Mouse (Mus musculus): Measurements from ENCODE around the gene BC051019. TPM values are rescaled to one million over a fixed set of nuclear protein-coding genes. Genes with fewer than 3 reads are reported as not detected.

The BC051019 gene
- polyA plus RNA-seq, 1 experiment from 2014 or later: not detected

GRCm38 (mm10) chr7:109751427-109752007 is 27.9 kb upstream of the BC051019 start:
- Histone ChIP-seq H3K9me3 (replicated peaks; ENCODE audit: control insufficient read depth, low read length) (no peaks in the 10 kb centered on the region), H3K4me3 (ENCODE audit: low read depth, low read length) (peak overlapping the region; percentile 82), H3K4me2 (peak overlapping the region; percentile 87), H3K36me3 (ENCODE audit: control insufficient read depth, insufficient read depth, low read length) (no peaks in the 10 kb centered on the region; the same call in 1 of the 2 replicates), H3K27ac (ENCODE audit: low read depth, low read length) (peak overlapping the region; percentile 70), H3K9ac (ENCODE audit: low read depth, low read length) (peak overlapping the region; percentile 90), H3K27me3 (ENCODE audit: control insufficient read depth, insufficient read depth, low read length) (no peaks in the 10 kb centered on the region), H3K4me1 (ENCODE audit: control insufficient read depth, insufficient read depth, low read length) (0 out of 2 replicates have a peak, but pooled peaks cover 6% of the 10 kb centered on the region)
- WGBS (ENCODE audit: insufficient replicate concordance): 3% methylated on average over 13 of the region's 13 CpGs
- ATAC-seq (replicated peaks; ENCODE audit: insufficient number of reproducible peaks, low FRiP score, low TSS enrichment): no peak

- Histone ChIP-seq H3K4me3 (ENCODE audit: low read depth, low read length) (no peak overlapping the region), H3K27ac (ENCODE audit: low read depth, low read length) (no peak overlapping the region), H3K27me3 (ENCODE audit: control insufficient read depth, insufficient read depth, low read length) (no peaks in the 10 kb centered on the region), H3K4me1 (ENCODE audit: control insufficient read depth, insufficient read depth, low read length) (0 out of 2 replicates have a peak, but pooled peaks cover 5% of the 10 kb centered on the region), H3K9ac (ENCODE audit: low read depth, low read length) (no peak overlapping the region), H3K9me3 (replicated peaks; ENCODE audit: control insufficient read depth, low read length) (no peaks in the 10 kb centered on the region), H3K4me2 (no peak overlapping the region), H3K36me3 (ENCODE audit: control insufficient read depth, insufficient read depth, low read length) (peaks cover 7% of the 10 kb centered on the region)
- no peak for ATAC-seq (replicated peaks; ENCODE audit: insufficient number of reproducible peaks, low FRiP score, low TSS enrichment)
- WGBS (ENCODE audit: insufficient replicate concordance): 50% methylated on average over 1 of the region's 1 CpGs
Observed at GRCm38 (mm10) chr7:109747747-109748146, 24.1 kb upstream of the BC051019 start.

GRCm38 (mm10) chr7:109741703-109742102 is 18.1 kb upstream of the BC051019 start:
- ATAC-seq (replicated peaks; ENCODE audit: insufficient number of reproducible peaks, low FRiP score, low TSS enrichment): no peak
- Histone ChIP-seq H3K36me3 (ENCODE audit: control insufficient read depth, insufficient read depth, low read length) (peaks cover 7% of the 10 kb centered on the region), H3K4me3 (ENCODE audit: low read depth, low read length) (no peak overlapping the region), H3K9ac (ENCODE audit: low read depth, low read length) (no peak overlapping the region), H3K9me3 (replicated peaks; ENCODE audit: control insufficient read depth, low read length) (no peaks in the 10 kb centered on the region), H3K27ac (ENCODE audit: low read depth, low read length) (no peak overlapping the region), H3K4me2 (no peak overlapping the region), H3K4me1 (ENCODE audit: control insufficient read depth, insufficient read depth, low read length) (no peaks in the 10 kb centered on the region), H3K27me3 (ENCODE audit: control insufficient read depth, insufficient read depth, low read length) (no peaks in the 10 kb centered on the region)
- WGBS (ENCODE audit: insufficient replicate concordance): 90% methylated on average over 4 of the region's 4 CpGs

GRCm38 (mm10) chr7:109741060-109741459 is 17.4 kb upstream of the BC051019 start:
- Histone ChIP-seq H3K4me2 (no peak overlapping the region), H3K9me3 (replicated peaks; ENCODE audit: control insufficient read depth, low read length) (no peaks in the 10 kb centered on the region), H3K4me3 (ENCODE audit: low read depth, low read length) (no peak overlapping the region), H3K27ac (ENCODE audit: low read depth, low read length) (no peak overlapping the region), H3K36me3 (ENCODE audit: control insufficient read depth, insufficient read depth, low read length) (peaks cover 7% of the 10 kb centered on the region), H3K27me3 (ENCODE audit: control insufficient read depth, insufficient read depth, low read length) (no peaks in the 10 kb centered on the region), H3K9ac (ENCODE audit: low read depth, low read length) (no peak overlapping the region), H3K4me1 (ENCODE audit: control insufficient read depth, insufficient read depth, low read length) (no peaks in the 10 kb centered on the region)
- no peak for ATAC-seq (replicated peaks; ENCODE audit: insufficient number of reproducible peaks, low FRiP score, low TSS enrichment)
- WGBS (ENCODE audit: insufficient replicate concordance): 91% methylated on average over 1 of the region's 1 CpGs

GRCm38 (mm10) chr7:109739822-109740370 is 16.2 kb upstream of the BC051019 start:
- H3K9ac ChIP-seq (ENCODE audit: low read depth, low read length): no peak overlapping the region
- H3K36me3 ChIP-seq (ENCODE audit: control insufficient read depth, insufficient read depth, low read length): peaks cover 3% of the 10 kb centered on the region
- no peaks in the 10 kb centered on the region for H3K9me3 ChIP-seq (replicated peaks; ENCODE audit: control insufficient read depth, low read length)
- H3K4me2 ChIP-seq: no peak overlapping the region
- no peak for ATAC-seq (replicated peaks; ENCODE audit: insufficient number of reproducible peaks, low FRiP score, low TSS enrichment)
- H3K4me3 ChIP-seq (ENCODE audit: low read depth, low read length): no peak overlapping the region
- WGBS (ENCODE audit: insufficient replicate concordance): 72% methylated on average over 5 of the region's 5 CpGs
- H3K4me1 ChIP-seq (ENCODE audit: control insufficient read depth, insufficient read depth, low read length): no peaks in the 10 kb centered on the region
- no peaks in the 10 kb centered on the region for H3K27me3 ChIP-seq (ENCODE audit: control insufficient read depth, insufficient read depth, low read length)
- H3K27ac ChIP-seq (ENCODE audit: low read depth, low read length): no peak overlapping the region

- Histone ChIP-seq H3K27me3 (ENCODE audit: control insufficient read depth, insufficient read depth, low read length) (no peaks in the 10 kb centered on the region), H3K4me1 (ENCODE audit: control insufficient read depth, insufficient read depth, low read length) (no peaks in the 10 kb centered on the region), H3K9me3 (replicated peaks; ENCODE audit: control insufficient read depth, low read length) (no peaks in the 10 kb centered on the region), H3K36me3 (ENCODE audit: control insufficient read depth, insufficient read depth, low read length) (no peaks in the 10 kb centered on the region), H3K9ac (ENCODE audit: low read depth, low read length) (no peak overlapping the region), H3K27ac (ENCODE audit: low read depth, low read length) (no peak overlapping the region), H3K4me2 (no peak overlapping the region), H3K4me3 (ENCODE audit: low read depth, low read length) (no peak overlapping the region)
- 81% methylated on average over 4 of the region's 4 CpGs for WGBS (ENCODE audit: insufficient replicate concordance)
- ATAC-seq (replicated peaks; ENCODE audit: insufficient number of reproducible peaks, low FRiP score, low TSS enrichment): no peak
Observed at GRCm38 (mm10) chr7:109734806-109735205, 11.2 kb upstream of the BC051019 start.

GRCm38 (mm10) chr7:109731626-109732025 is 8.0 kb upstream of the BC051019 start, which contains the start of gene Ascl3:
Gene Ascl3, minus strand, starts transcription at chr7:109731726.
- Histone ChIP-seq H3K27me3 (ENCODE audit: control insufficient read depth, insufficient read depth, low read length) (no peaks in the 10 kb centered on the region), H3K4me1 (ENCODE audit: control insufficient read depth, insufficient read depth, low read length) (no peaks in the 10 kb centered on the region), H3K4me3 (ENCODE audit: low read depth, low read length) (no peak within 1 kb of the TSS), H3K9me3 (replicated peaks; ENCODE audit: control insufficient read depth, low read length) (no peaks in the 10 kb centered on the region), H3K36me3 (ENCODE audit: control insufficient read depth, insufficient read depth, low read length) (no peaks in the 10 kb centered on the region), H3K4me2 (no peak within 1 kb of the TSS), H3K27ac (ENCODE audit: low read depth, low read length) (no peak within 1 kb of the TSS), H3K9ac (ENCODE audit: low read depth, low read length) (no peak within 1 kb of the TSS)
- no peak for ATAC-seq (replicated peaks; ENCODE audit: insufficient number of reproducible peaks, low FRiP score, low TSS enrichment)
- WGBS (ENCODE audit: insufficient replicate concordance): 88% methylated on average over 5 of the region's 5 CpGs

GRCm38 (mm10) chr7:109723114-109723513 is 536 bp downstream of the BC051019 start:
- Histone ChIP-seq H3K4me2 (no peak overlapping the region), H3K27me3 (ENCODE audit: control insufficient read depth, insufficient read depth, low read length) (no peaks in the 10 kb centered on the region), H3K4me1 (ENCODE audit: control insufficient read depth, insufficient read depth, low read length) (no peaks in the 10 kb centered on the region), H3K9ac (ENCODE audit: low read depth, low read length) (no peak overlapping the region), H3K36me3 (ENCODE audit: control insufficient read depth, insufficient read depth, low read length) (no peaks in the 10 kb centered on the region), H3K9me3 (replicated peaks; ENCODE audit: control insufficient read depth, low read length) (0 out of 2 replicates have a peak, but pooled peaks cover 2% of the 10 kb centered on the region), H3K4me3 (ENCODE audit: low read depth, low read length) (no peak overlapping the region), H3K27ac (ENCODE audit: low read depth, low read length) (no peak overlapping the region)
- WGBS (ENCODE audit: insufficient replicate concordance): 92% methylated on average over 8 of the region's 8 CpGs
- no peak for ATAC-seq (replicated peaks; ENCODE audit: insufficient number of reproducible peaks, low FRiP score, low TSS enrichment)

- no peak for ATAC-seq (replicated peaks; ENCODE audit: insufficient number of reproducible peaks, low FRiP score, low TSS enrichment)
- H3K4me1 ChIP-seq (ENCODE audit: control insufficient read depth, insufficient read depth, low read length): no peaks in the 10 kb centered on the region
- H3K4me3 ChIP-seq (ENCODE audit: low read depth, low read length): no peak overlapping the region
- 0 out of 2 replicates have a peak, but pooled peaks cover 2% of the 10 kb centered on the region for H3K9me3 ChIP-seq (replicated peaks; ENCODE audit: control insufficient read depth, low read length)
- WGBS (ENCODE audit: insufficient replicate concordance): 91% methylated on average over 2 of the region's 2 CpGs
- no peaks in the 10 kb centered on the region for H3K27me3 ChIP-seq (ENCODE audit: control insufficient read depth, insufficient read depth, low read length)
- no peak overlapping the region for H3K27ac ChIP-seq (ENCODE audit: low read depth, low read length)
- H3K4me2 ChIP-seq: no peak overlapping the region
- no peaks in the 10 kb centered on the region for H3K36me3 ChIP-seq (ENCODE audit: control insufficient read depth, insufficient read depth, low read length)
- H3K9ac ChIP-seq (ENCODE audit: low read depth, low read length): no peak overlapping the region
Observed at GRCm38 (mm10) chr7:109722618-109723017, 1.0 kb downstream of the BC051019 start.
